Mouse (Mus musculus): ENCODE measurements at regions not wholly inside any gene's neighbourhood (a gene's known extent, or its start where the extent isn't known, plus 50 kb on each side); places are given as distances from the start of the nearest gene placed in this dataset.

DNA sequence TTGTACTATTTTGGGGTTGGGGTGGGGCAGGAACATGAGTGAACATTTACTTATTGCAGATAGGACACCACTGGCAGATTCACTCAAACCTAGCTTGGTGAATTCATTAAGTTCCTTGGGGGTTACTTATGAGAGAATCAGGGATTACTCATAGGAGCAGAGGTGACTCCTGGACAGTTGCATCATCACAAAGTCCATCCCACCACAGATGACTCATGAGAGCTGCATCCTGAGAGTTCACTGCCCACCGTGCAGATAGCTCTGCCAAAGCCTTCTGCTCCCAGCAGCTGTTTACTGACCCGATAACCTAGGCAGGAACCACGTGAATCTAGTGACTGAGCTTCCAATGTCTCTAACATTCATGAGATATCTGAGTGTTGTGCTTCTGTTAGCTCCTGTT, 129.6 kb downstream of the Plekhb2 start:
- no peak for TF ChIP-seq CTCF (IDR thresholded peaks at IDR 0.05; ENCODE audit: insufficient read depth, low read length)
- TF ChIP-seq POLR2A (IDR thresholded peaks at IDR 0.05; ENCODE audit: borderline replicate concordance, extremely low read depth, low read depth, low read length): no peak

Measured in lung, adult 2 months (tissue).